Mouse (Mus musculus) olfactory bulb, adult 2 months (tissue): ENCODE data around the gene Fam71e1.

Experiments used
- CTCF ChIP-seq: fragments of 200-500 bp; IDR thresholded peaks from 2 replicates; pipeline ENCODE4 v1.5.1; 2012; ENCODE audit warnings: low read depth, mild to moderate bottlenecking, low read length, moderate library complexity; ENCODE audit not compliant: insufficient read depth
- POLR2A ChIP-seq: fragments of 200-500 bp; IDR thresholded peaks from 2 replicates; pipeline ENCODE4 v1.6.1; 2012; ENCODE audit warnings: mild to moderate bottlenecking, low read depth, low read length, moderate library complexity; ENCODE audit not compliant: insufficient read depth

- no peak for TF ChIP-seq POLR2A
- TF ChIP-seq CTCF: no peak
Observed at GRCm38 (mm10) chr7:44494681-44495080, 1.7 kb upstream of the Fam71e1 start.
